Mouse (Mus musculus) monocyte, adult 2 months (primary cell): Measurements from ENCODE around the gene Hhat.
A peak's percentile ranks its signal among the peaks of the same experiment; 100 is the strongest.

Source experiments
- DNase-seq, 2 experiments: peaks; one replicate each; pipeline ENCODE4 v3.0.0; 2022; ENCODE audit warnings: low spot score in 2 of 2, low read depth in 1 of 2

Gene Hhat

DNA sequence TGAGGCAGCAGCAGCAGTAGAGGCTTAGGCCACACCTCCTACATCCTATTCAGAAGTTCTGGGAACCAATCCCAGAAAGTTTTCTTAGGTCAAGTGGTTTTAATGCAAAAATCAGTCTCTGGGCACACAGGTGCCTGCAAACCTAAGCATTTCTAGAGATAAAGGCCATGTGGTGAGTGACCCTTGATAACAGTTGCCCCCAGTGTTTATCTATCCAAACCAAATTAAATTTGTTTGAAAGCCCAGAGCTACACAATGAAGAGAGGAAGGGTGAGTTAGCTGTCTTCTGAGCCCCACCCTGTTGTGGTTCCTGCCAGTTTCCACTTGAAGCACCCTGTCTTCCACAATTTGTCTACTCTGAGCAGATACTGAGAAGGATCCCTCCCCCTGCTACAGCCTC lies 109.4 kb downstream of the Hhat start:
- DNase-seq = no peak

DNA sequence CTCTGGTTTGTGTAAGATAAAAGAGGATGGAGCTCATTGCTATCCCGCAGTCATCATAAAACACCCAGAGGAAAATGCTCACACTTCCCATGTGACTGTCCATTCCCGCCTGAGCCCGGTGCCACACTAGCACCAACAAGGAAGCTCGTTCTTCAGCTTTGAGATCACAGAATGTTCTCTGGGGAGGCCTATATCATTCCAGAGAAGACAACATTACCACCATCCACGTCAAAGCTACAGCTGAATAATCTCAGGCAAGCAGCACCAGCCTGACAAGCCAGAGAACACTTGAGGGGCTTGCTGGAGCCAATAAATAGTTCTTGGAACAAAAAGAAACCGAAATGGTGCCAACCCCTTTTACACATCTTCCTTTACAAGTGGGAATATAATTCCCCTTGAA lies 113.6 kb downstream of the Hhat start:
- no peak for DNase-seq

DNA sequence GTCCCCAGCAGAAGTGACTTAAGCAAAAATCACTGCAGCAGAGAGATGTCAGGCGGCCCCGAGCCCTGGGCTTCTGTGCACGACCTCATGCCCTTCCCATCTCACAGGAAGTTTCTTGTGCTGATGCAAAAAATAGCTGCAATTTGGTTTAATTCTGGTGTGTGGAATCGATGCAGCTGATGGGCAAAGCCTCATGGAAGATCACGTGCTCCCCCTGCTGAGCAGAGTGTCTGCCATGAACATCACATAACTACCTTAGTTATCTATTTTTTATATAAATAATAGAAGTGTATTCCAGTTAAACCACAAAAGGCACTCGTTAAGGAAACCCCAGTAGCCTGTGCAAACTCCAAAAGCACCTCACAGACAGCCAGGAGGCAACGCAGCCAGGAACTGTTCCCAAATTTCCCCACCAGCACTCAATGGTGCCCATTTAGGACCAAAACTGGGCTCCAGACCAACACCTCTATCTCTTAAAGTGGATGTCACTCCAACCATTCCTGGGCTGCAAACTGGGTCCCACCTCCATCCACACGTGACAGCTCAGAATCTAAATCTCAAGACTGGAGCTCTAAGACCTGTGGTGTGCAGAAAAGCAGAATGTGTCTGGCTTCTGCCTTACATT lies 118.9 kb downstream of the Hhat start:
- no peak for DNase-seq

DNA sequence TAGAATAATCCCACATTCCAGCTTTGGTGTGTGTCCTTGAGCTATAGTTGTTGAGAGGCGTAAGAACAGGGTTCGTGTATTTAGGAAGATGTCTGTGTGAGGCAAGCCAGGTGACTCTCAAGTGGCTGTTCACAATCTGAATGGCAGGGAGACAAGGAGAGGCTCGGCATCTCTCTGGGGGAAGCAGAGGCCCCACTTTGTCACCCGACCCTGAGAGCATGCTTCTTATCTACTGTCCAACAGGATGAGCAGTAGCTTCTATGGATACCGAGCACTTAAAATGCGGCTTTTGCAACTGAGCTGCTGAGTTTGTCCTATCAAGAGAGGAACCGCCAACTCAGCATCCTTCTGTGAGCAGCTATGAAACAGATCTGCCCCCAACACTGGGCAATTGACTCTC lies 120.4 kb downstream of the Hhat start:
- no peak for DNase-seq

DNA sequence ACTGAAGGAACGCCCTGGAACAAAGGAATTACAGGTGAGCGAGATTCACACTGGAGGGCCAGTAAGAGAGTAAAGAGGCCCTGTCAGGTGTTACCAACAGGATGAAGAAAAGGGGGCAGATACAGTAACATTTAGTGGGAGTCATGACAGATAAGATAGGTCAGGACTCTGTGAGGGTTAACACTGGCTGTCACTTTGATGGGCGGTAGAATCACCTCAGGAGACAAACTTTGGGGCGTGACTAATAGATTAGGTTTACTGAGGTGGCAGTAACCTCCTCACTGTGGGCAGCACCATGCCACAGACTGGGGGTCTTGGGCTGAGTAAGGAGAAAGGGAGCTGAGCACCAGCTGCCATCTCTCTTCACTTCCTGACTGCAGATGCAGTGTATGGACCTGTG lies 121.0 kb downstream of the Hhat start:
- no peak for DNase-seq

DNA sequence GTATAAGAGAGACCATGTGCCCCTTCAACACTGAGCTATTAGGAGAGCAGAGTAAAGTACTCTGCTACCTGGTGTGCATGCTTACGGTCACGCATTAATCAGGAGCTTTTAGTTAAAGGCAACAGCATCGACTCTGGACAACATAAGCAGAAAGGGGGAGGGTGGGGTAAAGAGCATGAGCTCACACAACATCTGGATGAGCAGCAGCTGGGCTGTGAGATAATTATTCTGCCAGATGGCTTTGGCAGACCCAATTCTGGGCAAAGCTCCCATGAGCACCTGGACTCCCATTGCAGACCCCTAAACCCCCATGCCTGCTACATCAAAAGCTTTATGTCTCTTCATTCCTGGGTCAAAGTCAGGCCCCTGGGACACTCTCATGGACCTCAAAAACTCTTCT lies 121.8 kb downstream of the Hhat start:
- DNase-seq = no peak

DNA sequence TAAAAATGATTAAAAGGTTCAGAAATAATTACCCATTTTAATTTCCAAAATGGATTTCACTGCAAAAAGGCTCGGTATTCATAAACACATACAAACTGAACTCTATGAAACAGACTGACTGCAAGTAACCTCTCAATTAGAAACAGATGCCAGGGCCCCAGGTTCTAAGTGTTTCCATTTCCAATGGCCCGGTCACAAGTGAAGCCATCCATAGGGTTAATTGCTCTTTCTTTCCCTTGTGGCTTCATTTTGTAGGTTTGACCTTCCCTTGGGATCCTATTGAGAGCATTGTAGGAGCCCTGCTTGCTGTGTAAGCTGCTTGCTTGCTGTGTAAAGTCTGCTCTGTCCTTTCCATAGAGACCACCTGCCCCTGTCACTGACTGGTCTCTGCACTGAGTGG lies 123.7 kb downstream of the Hhat start:
- no peak for DNase-seq

- no peak for DNase-seq
Measured at GRCm38 (mm10) chr1:192642126-192642525, 128.9 kb downstream of the Hhat start.

GRCm38 (mm10) chr1:192639175-192639574 lies 131.8 kb downstream of the Hhat start:
- DNase-seq = no peak

DNA sequence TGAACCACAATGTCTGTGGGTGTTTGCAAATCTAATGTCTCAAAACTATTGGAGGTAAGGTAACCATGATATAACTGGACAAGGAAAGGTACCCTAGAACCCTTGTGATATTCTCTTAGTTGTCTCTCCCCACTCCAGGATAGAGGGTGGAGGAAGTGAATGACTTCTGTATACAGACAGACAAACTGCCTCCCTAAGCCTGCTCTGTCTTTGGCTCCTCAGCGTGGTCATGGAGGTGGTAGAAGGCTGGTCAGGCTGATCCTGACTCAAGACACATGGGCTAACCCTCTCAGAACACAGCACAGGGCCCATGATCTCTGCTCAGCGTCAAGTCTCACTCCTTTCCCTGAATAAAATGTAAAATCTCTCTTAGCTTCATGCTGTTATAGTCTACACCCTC lies 149.2 kb downstream of the Hhat start:
- DNase-seq = no peak

- no peak for DNase-seq
Measured at GRCm38 (mm10) chr1:192613271-192613670, 157.8 kb downstream of the Hhat start.

DNA sequence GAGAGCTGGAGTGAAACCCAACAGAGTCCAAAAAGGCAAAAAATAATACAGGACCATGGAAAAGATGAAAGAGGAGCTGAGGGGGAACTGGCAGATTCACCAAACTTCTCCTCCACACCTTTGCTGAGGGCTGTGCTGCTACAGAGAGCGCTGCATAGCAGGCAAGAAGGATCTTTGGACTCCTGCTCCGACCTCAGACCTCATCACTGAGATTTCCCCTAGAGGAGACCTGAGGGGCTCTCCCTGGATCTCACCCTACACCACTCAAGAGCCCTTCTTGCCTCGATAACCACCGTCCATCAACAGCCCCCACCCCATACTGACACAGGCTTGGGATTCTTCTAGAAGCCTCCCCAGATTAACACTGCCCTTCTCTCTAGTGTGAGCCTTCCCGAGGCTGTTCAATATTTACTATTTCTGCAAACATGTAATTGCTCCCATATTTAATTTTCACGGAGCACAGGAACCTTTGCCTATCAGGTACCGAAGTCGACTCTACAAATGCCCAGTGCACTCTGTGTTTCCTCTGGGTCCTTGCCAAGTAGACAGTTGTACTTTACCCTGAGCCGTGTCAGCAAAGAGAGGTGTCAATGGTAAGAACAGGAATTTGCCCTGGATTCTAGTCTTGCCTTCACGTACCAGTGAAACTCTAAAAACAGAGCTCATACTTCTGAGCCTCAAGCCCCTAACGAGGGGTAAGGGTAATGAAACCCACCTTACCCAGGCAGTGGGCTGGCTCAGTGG lies 158.9 kb downstream of the Hhat start:
- DNase-seq = no peak

DNA sequence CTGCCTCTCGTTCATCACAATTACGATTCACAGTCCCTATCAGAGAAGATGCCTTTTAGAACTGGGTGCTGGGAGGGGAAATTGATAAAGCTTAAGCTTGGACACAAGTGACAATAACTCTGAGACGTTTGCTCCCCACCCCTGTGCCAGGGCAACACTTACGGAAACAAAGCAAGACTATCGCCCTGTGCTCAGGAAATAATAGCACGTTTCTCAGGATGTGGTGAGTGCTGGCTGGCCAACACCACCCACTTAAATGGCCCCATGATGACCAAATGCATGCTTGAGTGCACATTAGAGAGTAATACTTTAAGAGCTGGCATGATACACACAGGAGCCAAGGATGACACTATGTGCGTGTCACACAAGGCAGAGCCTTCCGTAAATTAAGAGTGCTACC lies 164.1 kb downstream of the Hhat start:
- DNase-seq = no peak

DNA sequence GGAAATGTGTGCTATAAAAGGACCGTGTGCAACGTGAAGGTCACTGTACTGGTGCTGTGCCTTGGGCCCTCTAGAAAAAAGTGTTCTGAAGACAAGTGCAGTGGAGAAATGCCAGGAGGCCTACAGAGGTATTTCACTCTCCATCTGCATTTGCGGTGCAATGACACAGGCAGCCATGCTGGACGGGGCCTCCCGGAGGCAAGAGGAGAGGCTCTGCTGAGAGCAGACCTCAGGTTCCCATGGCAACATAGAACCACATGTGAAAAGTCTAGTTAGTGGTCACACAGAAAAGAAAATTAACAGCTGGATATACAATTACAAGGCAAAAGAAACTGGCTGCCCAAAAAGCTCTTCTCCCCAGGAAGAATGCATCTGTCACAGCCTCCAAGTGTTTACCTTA lies 166.6 kb downstream of the Hhat start:
- no peak for DNase-seq

DNA sequence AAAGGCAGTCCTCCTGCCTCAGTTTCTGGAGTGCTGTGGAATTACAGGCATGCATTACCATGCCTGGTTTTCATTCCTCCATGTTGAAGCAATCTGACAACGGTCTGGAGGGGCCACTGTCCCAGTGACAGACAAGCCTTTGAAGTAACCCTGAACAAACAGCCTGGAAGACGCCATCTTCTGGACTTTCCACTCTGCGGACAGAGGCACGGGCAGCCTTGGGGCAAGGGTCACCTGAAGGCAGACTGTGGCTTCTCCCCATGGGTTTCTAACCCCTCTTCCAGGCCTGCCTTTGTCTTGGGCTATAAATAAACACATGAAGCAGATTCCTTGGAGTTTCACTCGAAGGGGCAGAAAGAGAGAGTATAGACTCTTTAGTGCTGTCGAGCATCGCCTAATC lies 167.5 kb downstream of the Hhat start:
- DNase-seq = no peak

DNA sequence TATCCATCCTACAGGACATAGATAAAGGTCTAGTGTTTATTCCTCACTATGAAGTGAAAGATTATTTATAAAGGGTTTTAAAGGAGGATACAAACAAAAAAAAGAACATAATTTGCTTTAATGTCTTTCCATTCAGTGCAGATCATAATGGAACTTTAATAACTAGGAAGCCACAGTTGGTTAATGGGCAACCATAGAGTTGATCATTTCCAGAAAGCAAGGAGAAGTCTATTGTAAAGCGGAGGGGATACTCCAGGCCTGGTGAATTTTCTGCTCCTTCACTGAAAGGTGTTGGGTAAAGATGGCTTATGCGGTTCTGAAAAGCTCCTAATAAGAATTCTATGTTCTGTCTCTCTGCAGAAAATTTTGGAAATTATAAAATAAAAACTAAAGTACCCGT lies 169.8 kb downstream of the Hhat start:
- no peak for DNase-seq

DNA sequence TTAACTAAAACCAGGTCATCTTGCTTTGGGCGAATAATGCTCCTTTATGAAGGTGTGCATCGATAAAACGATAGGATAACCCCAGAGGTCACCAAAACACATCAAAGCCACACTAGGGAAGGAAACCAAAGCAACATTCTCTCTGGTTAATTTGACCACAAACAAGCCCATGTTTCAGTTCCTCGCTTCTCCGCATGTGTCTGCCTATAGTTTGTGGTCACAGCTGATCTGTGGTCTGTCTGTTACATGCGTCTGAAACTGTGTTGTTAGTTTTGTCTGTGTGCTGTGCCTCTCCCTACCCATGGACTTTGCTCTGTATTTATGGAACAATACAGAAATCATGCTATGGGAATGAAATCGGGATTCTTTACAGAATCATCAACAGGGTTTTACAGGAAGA lies 171.3 kb downstream of the Hhat start:
- DNase-seq = no peak

GRCm38 (mm10) chr1:192598380-192598779 lies 172.6 kb downstream of the Hhat start:
- peak in 1 of 2 experiments; percentile 1 for DNase-seq

DNA sequence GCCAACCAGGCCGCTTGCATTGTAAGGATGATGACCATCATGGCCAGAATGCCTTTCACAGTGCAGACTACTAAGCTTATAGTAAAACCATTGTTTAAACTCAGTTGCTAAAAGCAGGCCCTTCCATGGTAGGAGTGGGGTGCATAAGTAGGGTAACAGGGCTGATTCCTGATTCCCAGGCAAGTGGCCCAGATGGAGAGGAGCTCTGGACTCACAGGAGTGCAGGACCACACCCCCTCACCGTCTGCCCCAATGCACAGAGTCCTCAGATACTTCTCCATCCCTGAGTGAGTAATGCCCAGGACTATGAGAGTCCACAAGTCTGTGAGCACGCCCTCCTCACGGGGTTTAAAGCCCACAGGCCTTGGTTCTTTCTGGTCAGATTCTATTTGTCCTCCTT lies 175.6 kb downstream of the Hhat start:
- no peak for DNase-seq

DNA sequence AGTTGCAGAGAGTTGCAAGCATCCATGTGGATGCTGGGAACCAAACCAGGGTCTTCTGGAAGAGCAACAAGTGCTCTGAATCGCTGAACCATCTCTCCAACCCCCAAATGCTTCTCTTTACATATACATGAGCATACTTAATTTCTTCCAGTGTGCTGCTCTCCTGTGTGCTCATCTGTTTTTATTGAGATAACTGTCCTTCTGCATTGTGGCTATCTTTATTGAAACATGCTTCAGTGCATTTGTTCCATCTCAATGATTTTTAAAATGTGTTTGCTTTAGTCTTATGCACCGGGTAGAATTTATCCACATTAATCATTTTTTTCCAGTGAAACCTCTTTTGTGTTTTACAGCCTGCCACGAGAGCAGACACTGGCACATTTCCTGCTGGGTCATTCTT lies 177.5 kb downstream of the Hhat start:
- DNase-seq = no peak

DNA sequence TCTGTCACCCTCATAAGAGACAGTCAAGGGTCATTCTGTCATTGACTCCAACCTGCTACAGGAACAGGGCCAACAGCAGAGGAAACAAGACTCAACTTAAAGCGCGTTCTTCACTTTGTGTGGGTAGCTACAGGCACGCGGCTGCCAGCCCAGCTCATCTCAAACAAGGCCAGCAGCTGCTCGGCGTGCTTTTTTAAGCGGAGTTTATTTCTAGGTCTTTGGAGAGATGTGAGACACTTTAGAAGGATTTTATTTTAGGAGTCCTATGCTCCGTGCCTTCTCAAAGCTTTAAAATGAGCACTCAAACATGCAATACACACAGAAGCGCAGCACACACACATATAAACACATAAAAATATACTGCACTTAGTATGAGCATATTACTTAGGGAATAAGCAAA lies 183.6 kb downstream of the Hhat start:
- no peak for DNase-seq

DNA sequence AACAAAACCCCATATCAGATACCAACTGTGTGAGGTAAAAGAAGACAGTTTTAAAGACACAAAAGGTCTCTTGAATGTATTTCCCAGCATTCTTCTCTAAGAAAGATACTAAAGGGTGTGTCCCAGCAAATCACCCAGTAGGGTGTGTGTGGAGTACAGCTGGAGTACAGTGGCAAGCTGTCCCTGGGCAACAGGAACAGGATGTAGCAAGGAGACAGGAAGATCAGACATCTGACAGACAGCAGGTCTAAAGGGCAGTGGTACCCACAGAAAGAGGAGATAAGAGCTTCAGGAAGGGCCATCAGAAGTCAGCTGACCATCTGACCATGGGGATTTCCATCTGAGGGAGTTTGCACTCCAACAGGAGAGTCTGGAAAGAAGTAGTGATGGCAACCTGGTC lies 185.7 kb downstream of the Hhat start:
- no peak for DNase-seq

- DNase-seq = no peak
Measured at GRCm38 (mm10) chr1:192582921-192583320, 188.1 kb downstream of the Hhat start.
